Mouse (Mus musculus): ENCODE measurements around the gene Pth.

DNA sequence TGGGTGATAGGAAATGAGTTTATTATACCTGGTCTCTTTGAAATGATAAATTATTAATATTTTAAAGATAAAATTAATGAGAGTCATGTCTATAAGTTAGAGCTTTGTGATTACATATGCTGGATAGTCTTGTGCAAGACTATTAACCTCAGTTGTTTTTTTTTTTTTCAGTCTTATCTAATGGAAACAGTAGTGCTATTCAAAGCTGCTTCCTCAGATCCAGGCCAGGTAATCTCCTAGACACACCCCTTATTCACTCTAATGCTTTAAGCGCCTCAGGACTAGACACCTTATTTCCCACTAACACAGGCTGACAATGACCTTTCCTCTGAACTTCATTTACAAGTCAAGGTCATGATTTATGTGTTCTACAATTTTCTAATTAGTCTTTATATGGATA, 39.3 kb downstream of the Pth start:
- TF ChIP-seq CHD2 (IDR thresholded peaks at IDR 0.05; ENCODE audit: low read depth, low read length) (no peak), ZC3H11A (IDR thresholded peaks at IDR 0.05; ENCODE audit: borderline replicate concordance, low read depth, low read length) (no peak), ZNF384 (IDR thresholded peaks at IDR 0.05; ENCODE audit: low read depth, low read length) (no peak), HCFC1 (IDR thresholded peaks at IDR 0.05; ENCODE audit: borderline replicate concordance, insufficient read depth, low read length) (no peak), MAFK (IDR thresholded peaks at IDR 0.05; ENCODE audit: insufficient read depth, low read depth, low read length) (no peak)

Data from ES-E14 (cell line).